Mouse (Mus musculus) intestine, embryonic 16.5 days (tissue): ENCODE results near the gene Tmem229b. TPM values are rescaled to one million over a fixed set of nuclear protein-coding genes. Genes with fewer than 3 reads are reported as not detected.

Experiments used
- ATAC-seq: fragments of 200-750 bp; cut with Nextera tagmentation; 2 replicates; pipeline ENCODE4 v1.8.0; 2017; ENCODE audit warnings: moderate TSS enrichment, moderate library complexity
- H3K27ac ChIP-seq: fragments of 300-500 bp; sonication (generic); 2 replicates; pipeline ENCODE4 v1.5.1; 2014; ENCODE audit warnings: mild to moderate bottlenecking, low read length
- H3K27me3 ChIP-seq: fragments of 300-500 bp; sonication (generic); replicated peaks from 2 replicates; pipeline ENCODE4 v1.6.1; 2014; ENCODE audit warnings: low read length, control low read depth, mixed read lengths; ENCODE audit not compliant: control insufficient read depth, insufficient read depth
- H3K36me3 ChIP-seq: fragments of 300-500 bp; sonication (generic); 2 replicates; pipeline ENCODE4 v1.6.1; 2014; ENCODE audit warnings: low read length, control low read depth; ENCODE audit not compliant: control insufficient read depth, insufficient read depth
- H3K4me1 ChIP-seq: fragments of 300-500 bp; sonication (generic); 2 replicates; pipeline ENCODE4 v1.6.1; 2014; ENCODE audit warnings: low read length, control low read depth, mixed read lengths; ENCODE audit not compliant: control insufficient read depth, insufficient read depth
- H3K4me2 ChIP-seq: fragments of 300-500 bp; sonication (generic); 2 replicates; pipeline ENCODE4 v1.6.1; 2014; ENCODE audit warnings: low read depth, low read length, control low read depth
- H3K4me3 ChIP-seq: fragments of 300-500 bp; sonication (generic); 2 replicates; pipeline ENCODE4 v1.5.1; 2014; ENCODE audit warnings: mild to moderate bottlenecking, low read length
- H3K9ac ChIP-seq: fragments of 300-500 bp; sonication (generic); 2 replicates; pipeline ENCODE4 v1.6.1; 2014; ENCODE audit warnings: low read depth, low read length
- H3K9me3 ChIP-seq: fragments of 300-500 bp; sonication (generic); 2 replicates; pipeline ENCODE4 v1.6.1; 2016; ENCODE audit warnings: low read length, control low read depth; ENCODE audit not compliant: control insufficient read depth
- WGBS: fragments of 180-500 bp; shearing (Covaris S2); extraction: QIAGEN DNeasy Blood & Tissue Kit; methylation state at CpG from one replicate; pipeline ENCODE4 v1.1.7; 2014; 5-methylcytosine and 5-hydroxymethylcytosine counted together
- polyA plus RNA-seq: library from polyadenylated mRNA; unstranded; fragments of >200 nt; fragmentation: Nextera tagmentation; extraction: Ambion mirVana; gene quantifications from 2 replicates; pipeline ENCODE4 v1.2.1, GENCODE M21; 2015

Tmem229b gene
- 5.1 and 5.3 TPM in 2 replicates for polyA plus RNA-seq

- ATAC-seq, result peak; percentile 83
- H3K27me3 ChIP-seq, result 0 out of 2 replicates have a peak, but pooled peaks cover 3% of the 10 kb centered on the region
- H3K9ac ChIP-seq, result peak within 1 kb of the TSS; percentile 88
- H3K27ac ChIP-seq, result no peak within 1 kb of the TSS
- H3K4me2 ChIP-seq, result peak within 1 kb of the TSS; percentile 95
- H3K9me3 ChIP-seq, result no peaks in the 10 kb centered on the region
- H3K4me1 ChIP-seq, result peaks cover 8% of the 10 kb centered on the region; the same call in 1 of the 2 replicates
- no peaks in the 10 kb centered on the region; the same call in 1 of the 2 replicates for H3K36me3 ChIP-seq
- 2% methylated on average over 49 of the region's 49 CpGs for WGBS
- peak within 1 kb of the TSS; percentile 100 for H3K4me3 ChIP-seq
Observed at GRCm38 (mm10) chr12:79007126-79007753, at the start of gene Tmem229b. Tmem229b (minus strand) TSS chr12:79007627.

GRCm38 (mm10) chr12:79055276-79055675 is 47.8 kb upstream of the Tmem229b start:
- peak; percentile 70 for ATAC-seq
- 75% methylated on average over 7 of the region's 7 CpGs for WGBS
- no peaks in the 10 kb centered on the region for H3K27me3 ChIP-seq

DNA sequence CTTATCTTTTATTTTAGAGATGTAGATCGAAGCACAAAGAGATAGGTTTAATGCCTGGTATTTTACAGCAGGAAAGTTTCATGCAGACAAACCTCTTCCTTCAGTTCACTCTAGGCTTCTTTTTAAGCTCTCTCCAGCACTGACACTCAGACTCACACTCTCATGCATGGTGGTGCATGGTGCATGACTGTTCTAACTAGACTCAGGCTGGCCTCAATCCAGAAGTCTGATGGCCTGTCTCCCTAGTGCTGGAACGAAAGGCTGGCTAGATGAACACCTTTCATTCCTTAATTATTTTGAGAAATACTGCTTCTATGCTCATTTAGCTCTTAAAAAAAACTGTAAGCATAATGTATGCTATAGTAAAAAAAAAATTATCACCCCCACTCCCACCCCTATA is 44.6 kb upstream of the Tmem229b start:
- no peaks in the 10 kb centered on the region for H3K9me3 ChIP-seq
- no peaks in the 10 kb centered on the region for H3K27me3 ChIP-seq
- 89% methylated on average over 2 of the region's 2 CpGs for WGBS
- H3K4me2 ChIP-seq, result no peak overlapping the region
- H3K9ac ChIP-seq, result no peak overlapping the region
- no peak overlapping the region for H3K4me3 ChIP-seq
- H3K27ac ChIP-seq, result no peak overlapping the region
- H3K36me3 ChIP-seq, result 0 out of 2 replicates have a peak, but pooled peaks cover 6% of the 10 kb centered on the region
- no peaks in the 10 kb centered on the region for H3K4me1 ChIP-seq
- ATAC-seq, result no peak

More at GRCm38 (mm10) chr12:79055276-79055675, 47.8 kb upstream of the Tmem229b start:
- Histone ChIP-seq H3K9me3 (no peaks in the 10 kb centered on the region), H3K4me3 (no peak overlapping the region), H3K36me3 (0 out of 2 replicates have a peak, but pooled peaks cover 6% of the 10 kb centered on the region), H3K4me1 (no peaks in the 10 kb centered on the region), H3K9ac (no peak overlapping the region), H3K4me2 (no peak overlapping the region), H3K27ac (no peak overlapping the region)

- 78% methylated on average over 3 of the region's 3 CpGs for whole genome bisulfite sequencing
- peaks cover 6% of the 10 kb centered on the region; the same call in 1 of the 2 replicates for H3K36me3 ChIP-seq
- no peak overlapping the region for H3K4me2 ChIP-seq
- H3K27ac ChIP-seq, result no peak overlapping the region
- ATAC-seq, result peak; percentile 70
- H3K9ac ChIP-seq, result no peak overlapping the region
- no peaks in the 10 kb centered on the region for H3K27me3 ChIP-seq
- H3K4me3 ChIP-seq, result no peak overlapping the region
- H3K4me1 ChIP-seq, result no peaks in the 10 kb centered on the region
- no peaks in the 10 kb centered on the region for H3K9me3 ChIP-seq
Observed at GRCm38 (mm10) chr12:79050545-79051212, 43.3 kb upstream of the Tmem229b start.

DNA sequence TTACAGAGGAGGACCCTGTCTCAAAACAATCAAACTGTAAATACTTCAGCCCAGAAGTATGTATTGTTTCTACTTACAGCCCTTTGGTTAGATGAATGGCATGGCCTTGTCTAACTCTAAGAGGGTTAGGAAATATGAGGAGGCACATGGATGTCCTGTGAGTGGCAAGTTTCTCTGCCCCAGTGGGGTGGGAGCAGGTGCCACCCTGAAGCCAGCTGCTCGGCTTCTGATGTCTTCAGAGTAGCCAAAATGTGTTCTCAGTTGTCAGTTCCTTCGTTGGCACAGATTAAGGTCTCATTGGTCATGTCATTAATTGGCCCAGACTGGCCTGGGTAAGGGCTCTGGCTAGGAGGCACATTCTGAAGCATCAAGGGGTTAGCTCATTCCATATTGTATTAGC is 42.4 kb upstream of the Tmem229b start:
- Histone ChIP-seq H3K27ac (no peak overlapping the region), H3K9ac (no peak overlapping the region), H3K4me3 (no peak overlapping the region), H3K36me3 (peaks cover 5% of the 10 kb centered on the region), H3K4me1 (no peaks in the 10 kb centered on the region), H3K27me3 (no peaks in the 10 kb centered on the region), H3K9me3 (no peaks in the 10 kb centered on the region), H3K4me2 (no peak overlapping the region)
- ATAC-seq, result no peak
- WGBS, result 79% methylated on average over 2 of the region's 2 CpGs

DNA sequence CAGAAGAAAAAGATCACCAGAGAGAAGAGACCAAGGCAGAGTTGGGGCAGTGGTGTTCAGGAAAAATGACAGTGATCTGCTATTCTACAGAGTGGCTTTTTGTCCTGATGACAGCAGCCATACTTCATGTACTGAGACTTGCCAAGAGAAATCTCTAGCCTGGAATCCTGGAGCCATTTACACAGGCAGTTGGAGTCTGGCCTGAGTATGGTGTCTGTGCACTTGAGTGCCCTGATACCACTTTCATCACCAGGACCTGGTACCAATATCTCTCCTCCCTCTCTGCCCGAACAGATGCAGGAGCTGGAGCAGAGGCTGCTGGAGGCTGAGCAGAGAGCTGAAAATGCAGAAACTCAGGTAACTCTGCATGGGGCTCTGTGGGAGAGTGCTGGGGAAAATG is 41.5 kb upstream of the Tmem229b start:
- H3K9me3 ChIP-seq, result no peaks in the 10 kb centered on the region
- no peak overlapping the region for H3K4me2 ChIP-seq
- H3K27me3 ChIP-seq, result no peaks in the 10 kb centered on the region
- WGBS, result 94% methylated on average over 1 of the region's 1 CpGs
- ATAC-seq, result no peak
- no peaks in the 10 kb centered on the region for H3K4me1 ChIP-seq
- no peak overlapping the region for H3K4me3 ChIP-seq
- no peak overlapping the region for H3K9ac ChIP-seq
- peaks cover 9% of the 10 kb centered on the region for H3K36me3 ChIP-seq
- H3K27ac ChIP-seq, result no peak overlapping the region

- ATAC-seq, result no peak
- 88% methylated on average over 7 of the region's 7 CpGs for WGBS
- H3K27ac ChIP-seq, result no peak overlapping the region
Observed at GRCm38 (mm10) chr12:79047203-79047602, 39.8 kb upstream of the Tmem229b start.

GRCm38 (mm10) chr12:79046171-79046570 is 38.7 kb upstream of the Tmem229b start:
- no peak overlapping the region for H3K4me2 ChIP-seq
- no peak overlapping the region for H3K4me3 ChIP-seq
- H3K4me1 ChIP-seq, result 0 out of 2 replicates have a peak, but pooled peaks cover 4% of the 10 kb centered on the region
- H3K27ac ChIP-seq, result no peak overlapping the region
- no peaks in the 10 kb centered on the region for H3K27me3 ChIP-seq
- no peaks in the 10 kb centered on the region for H3K9me3 ChIP-seq
- no peak for ATAC-seq
- 68% methylated on average over 6 of the region's 6 CpGs for WGBS
- H3K36me3 ChIP-seq, result peaks cover 9% of the 10 kb centered on the region
- H3K9ac ChIP-seq, result no peak overlapping the region

More at GRCm38 (mm10) chr12:79047203-79047602, 39.8 kb upstream of the Tmem229b start:
- Histone ChIP-seq H3K4me3 (no peak overlapping the region), H3K36me3 (peaks cover 9% of the 10 kb centered on the region), H3K9ac (no peak overlapping the region), H3K4me1 (no peaks in the 10 kb centered on the region), H3K9me3 (no peaks in the 10 kb centered on the region), H3K4me2 (no peak overlapping the region), H3K27me3 (no peaks in the 10 kb centered on the region)

DNA sequence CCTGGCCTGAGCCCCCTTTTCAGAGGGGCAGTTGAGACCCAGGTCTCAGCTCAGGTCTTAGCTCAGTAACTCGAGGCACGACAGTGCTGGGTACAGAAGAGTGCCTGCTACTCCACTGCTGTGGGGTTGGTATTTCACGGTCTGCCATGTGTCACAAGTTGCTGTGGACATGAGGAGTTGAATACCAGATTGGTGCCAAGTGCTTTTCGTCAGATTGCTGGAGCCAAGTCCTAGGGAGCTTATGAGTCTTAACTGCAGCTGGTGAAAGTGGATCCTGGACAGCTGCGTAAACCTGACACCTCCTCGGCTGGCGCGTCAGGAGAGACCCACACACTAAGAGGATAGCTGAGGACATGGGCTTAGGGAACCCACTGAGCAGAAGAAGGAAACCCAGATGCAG is 37.2 kb upstream of the Tmem229b start:
- WGBS, result 84% methylated on average over 8 of the region's 8 CpGs
- ATAC-seq, result no peak
- H3K9ac ChIP-seq, result no peak overlapping the region

More for the DNA sequence above, 37.2 kb upstream of the Tmem229b start:
- no peaks in the 10 kb centered on the region for H3K27me3 ChIP-seq
- H3K9me3 ChIP-seq, result no peaks in the 10 kb centered on the region
- no peak overlapping the region for H3K4me3 ChIP-seq
- peaks cover 9% of the 10 kb centered on the region for H3K36me3 ChIP-seq
- H3K4me1 ChIP-seq, result 0 out of 2 replicates have a peak, but pooled peaks cover 4% of the 10 kb centered on the region
- H3K4me2 ChIP-seq, result no peak overlapping the region
- H3K27ac ChIP-seq, result no peak overlapping the region
